Mouse (Mus musculus): Measurements from ENCODE around the gene Ephb2. TPM values are rescaled to one million over a fixed set of nuclear protein-coding genes. Genes with fewer than 3 reads are reported as not detected.

Ephb2 gene
- total RNA-seq, 1 experiment = 15.5 TPM

DNA sequence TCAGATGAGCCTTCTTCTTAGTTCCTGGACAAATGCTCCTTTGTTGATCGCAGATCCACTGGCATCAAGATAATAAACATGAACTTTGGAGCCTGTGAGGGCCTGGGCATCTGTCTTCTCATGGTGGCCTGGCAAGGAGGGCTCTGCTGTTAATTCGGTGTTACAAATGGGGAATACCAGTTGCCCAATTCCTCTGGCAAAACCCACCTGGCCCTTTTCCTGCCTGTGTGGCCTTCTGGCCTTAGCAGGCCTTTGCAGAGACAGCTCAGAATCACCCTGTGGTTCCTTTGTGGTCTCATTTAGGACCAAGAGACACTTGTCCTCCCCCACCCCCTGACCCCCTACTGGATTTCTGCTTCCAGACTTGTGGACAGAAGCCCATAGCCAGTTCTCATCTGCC, 106.2 kb downstream of the Ephb2 start:
- no peaks in the 10 kb centered on the region for H3K36me3 ChIP-seq (ENCODE audit: control insufficient read depth, insufficient read depth, low read length, poor library complexity, severe bottlenecking)
- H3K9ac ChIP-seq (ENCODE audit: insufficient read depth, low read depth, low read length, poor library complexity, severe bottlenecking) = no peak overlapping the region
- peaks cover 25 to 54% of the 10 kb centered on the region in 2 experiments for H3K4me1 ChIP-seq (ENCODE audit: control insufficient read depth in 2 of 2, insufficient read depth in 2 of 2, low read length in 2 of 2, poor library complexity in 1 of 2)
- H3K27ac ChIP-seq (ENCODE audit: insufficient read depth, low read depth, low read length, poor library complexity, severe bottlenecking) = 0 out of 2 replicates have a peak overlapping the region, but pooled peaks have one; percentile 35
- H3K9me3 ChIP-seq (ENCODE audit: control insufficient read depth, insufficient read depth, low read depth, low read length) = no peaks in the 10 kb centered on the region
- in situ Hi-C loops (cut with MboI; ENCODE audit: low sequenced_read_pairs in 2 of 2, unreplicated experiment in 2 of 2) = no loop called here
- no peak for DNase-seq (ENCODE audit: low read depth, low spot score)
- H3K4me3 ChIP-seq (ENCODE audit: insufficient read depth in 1 of 2, low read depth in 1 of 2, low read length in 2 of 2, poor library complexity in 1 of 2, severe bottlenecking in 1 of 2) = no peak overlapping the region
- TF ChIP-seq ZNF384 (IDR thresholded peaks at IDR 0.05; ENCODE audit: low read depth, low read length) (no peak), ZC3H11A (IDR thresholded peaks at IDR 0.05; ENCODE audit: borderline replicate concordance, low read depth, low read length) (no peak), HCFC1 (IDR thresholded peaks at IDR 0.05; ENCODE audit: borderline replicate concordance, insufficient read depth, low read length) (no peak), MAFK (IDR thresholded peaks at IDR 0.05; ENCODE audit: insufficient read depth, low read depth, low read length) (no peak), CHD2 (IDR thresholded peaks at IDR 0.05; ENCODE audit: low read depth, low read length) (no peak)

DNA sequence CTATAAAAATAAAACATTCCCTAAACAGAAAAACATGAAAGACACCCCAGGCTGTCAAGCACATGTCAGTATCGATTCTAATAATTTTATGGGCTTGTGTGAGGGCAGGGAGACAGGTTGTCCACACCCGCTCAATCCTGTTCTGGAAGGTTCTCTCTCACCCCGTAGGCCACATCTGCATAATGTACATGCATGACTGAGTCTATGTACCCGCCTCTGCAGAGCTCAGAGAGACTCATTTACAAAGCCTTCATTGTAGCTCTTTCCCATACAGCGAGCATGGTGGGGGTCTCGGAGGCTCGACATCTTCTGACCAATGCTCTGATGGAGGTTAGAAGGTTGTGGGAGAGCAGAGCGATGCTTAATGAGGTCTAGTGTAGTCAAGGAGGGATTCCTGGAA, 108.8 kb downstream of the Ephb2 start:
- Histone ChIP-seq H3K4me3 (ENCODE audit: insufficient read depth in 1 of 2, low read depth in 1 of 2, low read length in 2 of 2, poor library complexity in 1 of 2, severe bottlenecking in 1 of 2) (no peak overlapping the region), H3K36me3 (ENCODE audit: control insufficient read depth, insufficient read depth, low read length, poor library complexity, severe bottlenecking) (no peaks in the 10 kb centered on the region), H3K4me1 (ENCODE audit: control insufficient read depth in 2 of 2, insufficient read depth in 2 of 2, low read length in 2 of 2, poor library complexity in 1 of 2) (peaks cover 9 to 37% of the 10 kb centered on the region in 2 experiments; a peak in 3 of 4 replicates), H3K9ac (ENCODE audit: insufficient read depth, low read depth, low read length, poor library complexity, severe bottlenecking) (no peak overlapping the region), H3K9me3 (ENCODE audit: control insufficient read depth, insufficient read depth, low read depth, low read length) (no peaks in the 10 kb centered on the region), H3K27ac (ENCODE audit: insufficient read depth, low read depth, low read length, poor library complexity, severe bottlenecking) (no peak overlapping the region)
- TF ChIP-seq ZNF384 (IDR thresholded peaks at IDR 0.05; ENCODE audit: low read depth, low read length) = no peak
- TF ChIP-seq ZC3H11A (IDR thresholded peaks at IDR 0.05; ENCODE audit: borderline replicate concordance, low read depth, low read length) = no peak
- no peak for TF ChIP-seq CHD2 (IDR thresholded peaks at IDR 0.05; ENCODE audit: low read depth, low read length)
- TF ChIP-seq HCFC1 (IDR thresholded peaks at IDR 0.05; ENCODE audit: borderline replicate concordance, insufficient read depth, low read length) = no peak
- TF ChIP-seq MAFK (IDR thresholded peaks at IDR 0.05; ENCODE audit: insufficient read depth, low read depth, low read length) = no peak
- in situ Hi-C loops (cut with MboI; ENCODE audit: low sequenced_read_pairs in 2 of 2, unreplicated experiment in 2 of 2) = no loop called here
- no peak for DNase-seq (ENCODE audit: low read depth, low spot score)

DNA sequence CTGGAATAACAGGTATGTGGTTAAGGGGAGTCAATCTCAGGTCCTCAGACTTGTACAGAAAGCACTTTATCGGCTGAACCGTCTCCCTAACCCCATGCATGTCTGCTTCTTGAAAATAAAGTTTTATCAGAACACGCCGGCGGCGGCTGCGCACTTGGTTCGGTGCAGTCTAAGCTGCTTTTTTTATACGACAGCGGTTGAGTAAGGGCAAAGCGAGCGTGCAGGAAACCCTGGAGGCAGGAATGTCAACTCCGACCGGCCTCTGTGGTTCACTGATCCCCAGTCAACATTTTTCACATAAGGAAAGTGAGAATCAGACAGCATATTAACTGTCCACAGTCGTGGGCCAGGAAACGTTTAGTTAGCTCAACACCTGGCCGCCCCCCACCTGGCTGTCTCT, 111.1 kb downstream of the Ephb2 start:
- H3K4me3 ChIP-seq (ENCODE audit: insufficient read depth in 1 of 2, low read depth in 1 of 2, low read length in 2 of 2, poor library complexity in 1 of 2, severe bottlenecking in 1 of 2) = no peak overlapping the region
- H3K9ac ChIP-seq (ENCODE audit: insufficient read depth, low read depth, low read length, poor library complexity, severe bottlenecking) = no peak overlapping the region
- no peaks in the 10 kb centered on the region for H3K9me3 ChIP-seq (ENCODE audit: control insufficient read depth, insufficient read depth, low read depth, low read length)
- no peaks in the 10 kb centered on the region for H3K36me3 ChIP-seq (ENCODE audit: control insufficient read depth, insufficient read depth, low read length, poor library complexity, severe bottlenecking)
- in situ Hi-C loops (cut with MboI; ENCODE audit: low sequenced_read_pairs in 2 of 2, unreplicated experiment in 2 of 2) = no loop called here
- DNase-seq (ENCODE audit: low read depth, low spot score) = no peak
- H3K4me1 ChIP-seq (ENCODE audit: control insufficient read depth in 2 of 2, insufficient read depth in 2 of 2, low read length in 2 of 2, poor library complexity in 1 of 2) = peaks cover 10 to 23% of the 10 kb centered on the region in 2 experiments; a peak in 3 of 4 replicates
- H3K27ac ChIP-seq (ENCODE audit: insufficient read depth, low read depth, low read length, poor library complexity, severe bottlenecking) = no peak overlapping the region
- peak; percentile 73 for TF ChIP-seq ZNF384 (IDR thresholded peaks at IDR 0.05; ENCODE audit: low read depth, low read length)
- TF ChIP-seq MAFK (IDR thresholded peaks at IDR 0.05; ENCODE audit: insufficient read depth, low read depth, low read length) = no peak

DNA sequence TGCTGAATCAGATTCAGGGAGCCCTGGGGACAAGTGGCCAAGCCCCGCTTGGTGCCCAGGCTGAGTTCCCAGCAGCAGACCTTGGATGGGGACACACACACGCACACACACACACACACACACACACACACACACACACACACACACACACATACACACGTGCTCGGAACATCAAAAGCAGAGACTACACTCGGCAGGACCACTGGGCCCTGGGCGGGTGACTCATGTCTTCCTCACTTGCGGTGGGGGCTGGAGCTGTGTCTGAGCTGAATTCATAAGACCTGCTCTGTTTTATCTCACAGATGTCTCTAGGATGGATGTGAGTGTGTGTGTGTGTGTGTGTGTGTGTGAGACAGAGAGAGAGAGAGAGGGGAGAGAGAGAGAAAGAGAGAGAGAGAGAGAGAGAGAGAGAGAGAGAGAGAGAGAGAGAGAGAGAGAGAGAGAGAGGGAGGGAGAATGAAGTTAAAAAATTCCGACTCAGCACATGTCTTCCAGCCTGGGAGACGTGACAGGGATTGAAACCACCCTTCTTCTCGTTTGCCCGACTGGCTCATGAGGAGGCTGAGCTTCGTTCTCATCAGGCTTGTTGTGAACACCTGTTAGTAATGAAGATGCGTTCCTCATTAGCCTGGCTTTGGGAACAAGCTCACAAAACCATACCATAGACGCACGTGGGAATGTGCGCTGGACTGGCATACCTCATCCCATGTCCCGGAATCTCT, 113.3 kb downstream of the Ephb2 start:
- TF ChIP-seq HCFC1 (IDR thresholded peaks at IDR 0.05; ENCODE audit: borderline replicate concordance, insufficient read depth, low read length) (no peak), MAFK (IDR thresholded peaks at IDR 0.05; ENCODE audit: insufficient read depth, low read depth, low read length) (no peak), ZNF384 (IDR thresholded peaks at IDR 0.05; ENCODE audit: low read depth, low read length) (no peak), CHD2 (IDR thresholded peaks at IDR 0.05; ENCODE audit: low read depth, low read length) (no peak), ZC3H11A (IDR thresholded peaks at IDR 0.05; ENCODE audit: borderline replicate concordance, low read depth, low read length) (no peak)
- in situ Hi-C loops (cut with MboI; ENCODE audit: low sequenced_read_pairs in 2 of 2, unreplicated experiment in 2 of 2) = no loop called here

More for the DNA sequence above, 113.3 kb downstream of the Ephb2 start:
- Histone ChIP-seq H3K9me3 (ENCODE audit: control insufficient read depth, insufficient read depth, low read depth, low read length) (no peaks in the 10 kb centered on the region), H3K4me3 (ENCODE audit: insufficient read depth in 1 of 2, low read depth in 1 of 2, low read length in 2 of 2, poor library complexity in 1 of 2, severe bottlenecking in 1 of 2) (no peak overlapping the region), H3K27ac (ENCODE audit: insufficient read depth, low read depth, low read length, poor library complexity, severe bottlenecking) (no peak overlapping the region), H3K9ac (ENCODE audit: insufficient read depth, low read depth, low read length, poor library complexity, severe bottlenecking) (no peak overlapping the region), H3K36me3 (ENCODE audit: control insufficient read depth, insufficient read depth, low read length, poor library complexity, severe bottlenecking) (no peaks in the 10 kb centered on the region), H3K4me1 (ENCODE audit: control insufficient read depth in 2 of 2, insufficient read depth in 2 of 2, low read length in 2 of 2, poor library complexity in 1 of 2) (peaks cover 10% of the 10 kb centered on the region in 2 experiments; a peak in 3 of 4 replicates)
- DNase-seq (ENCODE audit: low read depth, low spot score) = no peak

Data from ES-E14 (cell line).